Mouse (Mus musculus): ENCODE measurements around the gene Med12l.

GRCm38 (mm10) chr3:59293437-59294199 is 288.0 kb downstream of the Med12l start:
- TF ChIP-seq POLR2A (IDR thresholded peaks at IDR 0.05; ENCODE audit: insufficient read depth, low read length) (no peak), CTCF (IDR thresholded peaks at IDR 0.05; ENCODE audit: low read depth, low read length) (no peak), EP300 (IDR thresholded peaks at IDR 0.05; ENCODE audit: insufficient read depth, low read depth, low read length) (no peak)
